Mouse (Mus musculus) CH12.LX (cell line): ENCODE measurements around the gene Ank3.

Experiments
- CTCF ChIP-seq, 2 experiments: IDR thresholded peaks in 1 of 2; conservative IDR thresholded peaks in 1 of 2; 2 replicates each; pipeline ENCODE4 v1.5.1; 2011 to 2012; ENCODE audit warnings: low read depth in 2 of 2, low read length in 2 of 2, improper control_type of control experiment in 1 of 2, inconsistent platforms in 1 of 2, mild to moderate bottlenecking in 1 of 2, moderate library complexity in 1 of 2
- EP300 ChIP-seq: IDR thresholded peaks from 2 replicates; pipeline ENCODE4 v1.6.1; 2011; ENCODE audit warnings: low read length, improper control_type of control experiment
- KAT2A ChIP-seq: IDR thresholded peaks from 2 replicates; pipeline ENCODE4 v1.6.1; 2012; ENCODE audit warnings: low read length, improper control_type of control experiment, inconsistent platforms; ENCODE audit not compliant: insufficient replicate concordance
- MAFK ChIP-seq: IDR thresholded peaks from 2 replicates; pipeline ENCODE4 v1.6.1; 2011; ENCODE audit warnings: low read length, improper control_type of control experiment; ENCODE audit not compliant: insufficient replicate concordance
- MAX ChIP-seq: IDR thresholded peaks from 2 replicates; pipeline ENCODE4 v1.6.1; 2011; ENCODE audit warnings: low read length, improper control_type of control experiment
- MYC ChIP-seq: IDR thresholded peaks from 2 replicates; pipeline ENCODE4 v1.6.1; 2011; ENCODE audit warnings: low read depth, mild to moderate bottlenecking, improper control_type of control experiment, low read length
- POLR2A ChIP-seq: IDR thresholded peaks from 2 replicates; pipeline ENCODE4 v1.6.1; 2011; ENCODE audit warnings: low read depth, mild to moderate bottlenecking, improper control_type of control experiment, low read length
- USF2 ChIP-seq: conservative IDR thresholded peaks from 2 replicates; pipeline ENCODE4 v1.6.1; 2011; ENCODE audit warnings: low read depth, low read length, improper control_type of control experiment

DNA sequence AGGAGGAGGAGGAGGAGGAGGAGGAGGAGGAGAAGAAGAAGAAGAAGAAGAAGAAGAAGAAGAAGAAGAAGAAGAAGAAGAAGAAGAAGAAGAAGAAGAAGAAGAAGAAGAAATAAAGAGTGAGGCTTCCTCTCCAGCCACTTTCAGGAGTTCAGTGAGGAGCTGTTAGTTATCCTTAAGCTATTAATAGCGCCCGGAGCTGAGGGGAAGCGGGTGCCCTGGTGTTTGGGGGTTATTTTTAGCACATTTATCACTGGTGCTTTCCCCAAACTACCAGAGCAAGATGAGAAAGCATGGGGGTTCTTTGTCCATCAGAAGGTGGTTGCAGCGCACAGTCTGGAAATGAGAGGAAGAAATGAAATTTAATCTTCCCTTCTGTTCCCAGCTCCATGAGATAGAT lies 166.5 kb downstream of the Ank3 start:
- no peak for TF ChIP-seq POLR2A
- no peak for TF ChIP-seq CTCF (conservative IDR thresholded peaks at IDR 0.05 in 1 of 2, IDR thresholded peaks at IDR 0.05 in 1 of 2; ENCODE audit: low read depth in 2 of 2, low read length in 2 of 2)
- no peak for TF ChIP-seq USF2
- TF ChIP-seq EP300: 0 out of 2 replicates have a peak, but pooled peaks have one; percentile 40
- TF ChIP-seq MAX: 0 out of 2 replicates have a peak, but pooled peaks have one; percentile 16
- no peak for TF ChIP-seq KAT2A
- TF ChIP-seq MAFK: no peak
- TF ChIP-seq MYC: no peak
